Mouse (Mus musculus) midbrain, embryonic 13.5 days (tissue): ENCODE results near the gene Asb16. TPM values are rescaled to one million over a fixed set of nuclear protein-coding genes. Genes with fewer than 3 reads are reported as not detected.

Experiments used
- ATAC-seq: fragments of 200-750 bp; cut with Nextera tagmentation; 2 replicates; pipeline ENCODE4 v1.8.0; 2017; ENCODE audit warnings: mild to moderate bottlenecking, moderate TSS enrichment, moderate library complexity
- H3K27ac ChIP-seq: fragments of 300-500 bp; sonication (generic); 2 replicates; pipeline ENCODE4 v1.5.1; 2015; ENCODE audit warnings: inconsistent platforms, mild to moderate bottlenecking, moderate library complexity
- H3K27me3 ChIP-seq: fragments of 300-500 bp; sonication (generic); 2 replicates; pipeline ENCODE4 v1.6.1; 2015; ENCODE audit warnings: mild to moderate bottlenecking, inconsistent platforms
- H3K36me3 ChIP-seq: fragments of 300-500 bp; sonication (generic); 2 replicates; pipeline ENCODE4 v1.6.1; 2015; ENCODE audit warnings: mild to moderate bottlenecking, inconsistent platforms
- H3K4me1 ChIP-seq: fragments of 300-500 bp; sonication (generic); replicated peaks from 2 replicates; pipeline ENCODE4 v1.6.1; 2015; ENCODE audit warnings: inconsistent platforms
- H3K4me2 ChIP-seq: fragments of 300-500 bp; sonication (generic); replicated peaks from 2 replicates; pipeline ENCODE4 v1.6.1; 2015; ENCODE audit warnings: moderate library complexity, mild to moderate bottlenecking, inconsistent platforms
- H3K4me3 ChIP-seq: fragments of 300-500 bp; sonication (generic); replicated peaks from 2 replicates; pipeline ENCODE4 v1.5.1; 2015; ENCODE audit warnings: mild to moderate bottlenecking, inconsistent platforms
- H3K9ac ChIP-seq: fragments of 300-500 bp; sonication (generic); replicated peaks from 2 replicates; pipeline ENCODE4 v1.6.1; 2015; ENCODE audit warnings: mild to moderate bottlenecking, inconsistent platforms
- H3K9me3 ChIP-seq: fragments of 300-500 bp; sonication (generic); 2 replicates; pipeline ENCODE4 v1.6.1; 2016; ENCODE audit warnings: mild to moderate bottlenecking, inconsistent platforms
- WGBS: fragments of 180-500 bp; shearing (Covaris S2); methylation state at CpG from one replicate; pipeline ENCODE4 v1.1.7; 2015; 5-methylcytosine and 5-hydroxymethylcytosine counted together
- polyA plus RNA-seq: library from polyadenylated mRNA; unstranded; fragments of >200 nt; fragmentation: Nextera tagmentation; extraction: Ambion mirVana; gene quantifications from 2 replicates; pipeline ENCODE4 v1.2.1, GENCODE M21; 2015

Asb16 gene
- not detected in 2 replicates for polyA plus RNA-seq

GRCm38 (mm10) chr11:102268520-102269244 lies at the start of gene Asb16:
Gene Asb16 (plus strand): TSS chr11:102268743.
- no peak within 1 kb of the TSS for H3K4me2 ChIP-seq
- no peaks in the 10 kb centered on the region for H3K9me3 ChIP-seq
- H3K4me3 ChIP-seq = no peak within 1 kb of the TSS
- H3K27ac ChIP-seq = no peak within 1 kb of the TSS
- H3K27me3 ChIP-seq = no peaks in the 10 kb centered on the region
- no peak within 1 kb of the TSS for H3K9ac ChIP-seq
- 86% methylated on average over 12 of the region's 12 CpGs for WGBS
- H3K4me1 ChIP-seq = 0 out of 2 replicates have a peak, but pooled peaks cover 5% of the 10 kb centered on the region
- ATAC-seq = no peak
- H3K36me3 ChIP-seq = no peaks in the 10 kb centered on the region

- Histone ChIP-seq H3K4me2 (peak overlapping the region; percentile 44), H3K9me3 (no peaks in the 10 kb centered on the region), H3K27ac (peak overlapping the region; percentile 84), H3K36me3 (peaks cover 53% of the 10 kb centered on the region), H3K9ac (peak overlapping the region; percentile 49), H3K4me3 (peak overlapping the region; percentile 17), H3K4me1 (peaks cover 74% of the 10 kb centered on the region), H3K27me3 (no peaks in the 10 kb centered on the region)
- ATAC-seq = peak; percentile 81
- WGBS = 1% methylated on average over 10 of the region's 10 CpGs
Observed at GRCm38 (mm10) chr11:102218783-102219182, 49.8 kb upstream of the Asb16 start.

DNA sequence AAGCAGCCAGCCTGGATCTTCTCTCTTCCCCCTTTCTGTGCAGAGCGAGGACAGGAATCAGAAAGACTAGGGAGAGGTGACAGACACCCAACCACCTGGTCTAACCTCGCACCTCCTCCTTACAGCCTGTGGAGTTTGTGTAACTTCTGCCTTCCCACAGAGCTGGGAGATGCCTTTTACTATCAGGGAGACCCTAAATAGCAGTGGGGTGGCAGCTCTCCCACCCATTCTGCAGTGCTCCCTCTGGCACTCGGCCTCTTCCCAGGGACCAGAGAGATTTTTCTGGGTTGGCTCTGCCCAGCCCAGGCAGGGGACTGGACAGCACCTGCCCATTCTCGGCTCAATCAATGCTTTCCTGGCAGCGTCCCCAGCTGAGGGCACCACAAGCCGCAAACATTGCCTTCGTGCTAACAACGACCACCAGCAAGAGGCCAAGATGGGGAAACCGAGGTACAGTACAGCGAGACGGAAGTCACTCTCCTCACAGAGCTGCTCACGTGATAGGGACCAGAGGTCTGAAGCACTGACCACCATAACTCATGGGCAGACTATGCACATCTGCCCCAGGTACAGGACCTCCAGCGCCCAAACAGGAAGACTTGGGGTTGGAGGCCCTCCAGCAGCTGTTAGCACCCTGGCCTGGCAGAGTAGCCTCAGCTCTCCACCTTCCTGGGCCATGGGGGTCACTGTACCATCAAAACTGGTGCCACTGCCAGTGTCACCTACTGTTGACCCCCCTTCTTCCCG lies 49.1 kb upstream of the Asb16 start:
- Histone ChIP-seq H3K27me3 (no peaks in the 10 kb centered on the region), H3K4me1 (peaks cover 76% of the 10 kb centered on the region), H3K36me3 (peaks cover 58% of the 10 kb centered on the region), H3K27ac (peak overlapping the region; percentile 84), H3K4me2 (peak overlapping the region; percentile 44), H3K9me3 (no peaks in the 10 kb centered on the region), H3K9ac (peak overlapping the region; percentile 49), H3K4me3 (no peak overlapping the region; the same call in 1 of the 2 replicates)
- ATAC-seq = no peak
- 73% methylated on average over 14 of the region's 14 CpGs for WGBS

GRCm38 (mm10) chr11:102219994-102220346 lies 48.6 kb upstream of the Asb16 start:
- peaks cover 76% of the 10 kb centered on the region for H3K4me1 ChIP-seq
- no peak for ATAC-seq

GRCm38 (mm10) chr11:102220451-102220850 lies 48.1 kb upstream of the Asb16 start:
- Histone ChIP-seq H3K27me3 (no peaks in the 10 kb centered on the region), H3K9ac (no peak overlapping the region), H3K36me3 (peaks cover 58% of the 10 kb centered on the region), H3K4me1 (peaks cover 76% of the 10 kb centered on the region), H3K9me3 (no peaks in the 10 kb centered on the region), H3K4me2 (no peak overlapping the region), H3K4me3 (no peak overlapping the region), H3K27ac (no peak overlapping the region)
- ATAC-seq = no peak
- WGBS = 73% methylated on average over 6 of the region's 6 CpGs

More at GRCm38 (mm10) chr11:102219994-102220346, 48.6 kb upstream of the Asb16 start:
- Histone ChIP-seq H3K27ac (peak overlapping the region; percentile 84; the same call in 1 of the 2 replicates), H3K9me3 (no peaks in the 10 kb centered on the region), H3K27me3 (no peaks in the 10 kb centered on the region), H3K4me2 (no peak overlapping the region), H3K9ac (no peak overlapping the region), H3K36me3 (peaks cover 58% of the 10 kb centered on the region), H3K4me3 (no peak overlapping the region)
- WGBS = 82% methylated on average over 4 of the region's 4 CpGs

GRCm38 (mm10) chr11:102221243-102221953 lies 47.1 kb upstream of the Asb16 start:
- Histone ChIP-seq H3K9ac (no peak overlapping the region), H3K27ac (no peak overlapping the region), H3K4me2 (no peak overlapping the region), H3K36me3 (peaks cover 58% of the 10 kb centered on the region), H3K4me1 (peaks cover 76% of the 10 kb centered on the region), H3K9me3 (no peaks in the 10 kb centered on the region), H3K4me3 (no peak overlapping the region), H3K27me3 (no peaks in the 10 kb centered on the region)
- 91% methylated on average over 8 of the region's 8 CpGs for WGBS
- ATAC-seq = no peak

DNA sequence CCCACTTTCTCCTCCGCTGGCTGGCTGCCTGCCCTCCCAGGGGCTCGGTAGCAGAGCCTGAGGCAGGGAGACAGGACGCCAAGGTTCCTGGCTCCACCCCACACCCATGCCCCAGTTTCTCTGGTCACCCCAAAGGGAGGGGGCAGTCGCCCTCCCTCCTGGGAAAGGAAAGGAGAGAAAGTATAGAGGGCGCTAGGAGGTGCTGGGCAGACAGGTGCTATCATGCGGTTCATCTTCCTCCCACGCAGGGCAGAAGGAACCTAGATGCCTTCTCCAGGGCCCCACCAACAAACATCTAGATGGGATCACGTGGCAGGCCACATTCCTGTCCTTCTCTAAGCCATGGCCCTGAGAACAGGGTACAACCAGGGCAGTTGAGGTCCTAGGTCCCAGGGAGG lies 46.6 kb upstream of the Asb16 start:
- Histone ChIP-seq H3K9ac (no peak overlapping the region), H3K4me1 (peaks cover 76% of the 10 kb centered on the region), H3K36me3 (peaks cover 58% of the 10 kb centered on the region), H3K27ac (no peak overlapping the region), H3K4me3 (no peak overlapping the region), H3K27me3 (no peaks in the 10 kb centered on the region), H3K4me2 (no peak overlapping the region), H3K9me3 (no peaks in the 10 kb centered on the region)
- WGBS = 79% methylated on average over 8 of the region's 8 CpGs
- no peak for ATAC-seq

DNA sequence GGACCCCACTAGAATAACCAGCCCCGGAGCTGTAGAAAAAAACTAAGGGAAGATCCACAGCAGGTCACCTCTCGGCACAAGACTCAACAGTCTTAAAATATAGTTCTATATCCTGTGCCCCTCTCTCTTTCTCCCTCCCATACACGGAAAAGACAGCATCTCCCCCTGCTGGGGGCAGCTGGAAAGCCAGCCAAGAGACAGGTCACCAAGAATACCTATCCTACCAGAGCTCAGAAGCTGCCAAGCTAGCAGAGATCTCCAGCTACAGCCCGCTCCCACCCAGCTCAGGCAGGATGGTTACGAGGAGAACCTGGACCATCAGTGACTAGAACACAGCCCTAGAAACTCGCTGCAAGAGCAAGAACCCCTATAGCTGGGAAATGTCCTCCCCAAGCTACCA lies 45.4 kb upstream of the Asb16 start:
- no peak for ATAC-seq

DNA sequence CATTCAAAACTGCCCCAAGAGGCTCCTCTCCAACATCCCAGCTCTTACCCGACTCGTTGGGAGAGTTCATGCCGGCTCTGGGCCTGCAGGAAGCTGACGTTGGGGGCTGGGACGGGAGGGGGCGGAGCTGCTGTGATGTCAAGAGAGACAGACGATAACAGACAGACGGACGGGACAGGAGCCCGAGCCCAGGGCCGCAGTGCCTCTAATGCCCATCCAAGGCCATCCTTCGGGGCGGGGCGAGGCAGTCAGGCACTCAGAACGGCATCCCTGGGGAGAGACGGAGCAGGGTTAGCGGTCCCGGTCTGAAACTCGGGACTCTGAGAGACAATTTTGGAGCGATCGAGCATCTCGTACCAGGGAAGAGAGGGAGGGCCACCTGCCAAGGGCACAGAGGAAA lies 43.9 kb upstream of the Asb16 start:
- Histone ChIP-seq H3K9me3 (no peaks in the 10 kb centered on the region), H3K27me3 (no peaks in the 10 kb centered on the region), H3K27ac (no peak overlapping the region), H3K4me3 (peak overlapping the region; percentile 11; the same call in 1 of the 2 replicates), H3K9ac (peak overlapping the region; percentile 52), H3K36me3 (peaks cover 45% of the 10 kb centered on the region), H3K4me2 (peak overlapping the region; percentile 75), H3K4me1 (peaks cover 73% of the 10 kb centered on the region)
- no peak for ATAC-seq
- 6% methylated on average over 22 of the region's 22 CpGs for WGBS

More for the DNA sequence above, 45.4 kb upstream of the Asb16 start:
- Histone ChIP-seq H3K27me3 (no peaks in the 10 kb centered on the region), H3K4me3 (no peak overlapping the region), H3K4me2 (no peak overlapping the region), H3K4me1 (peaks cover 76% of the 10 kb centered on the region), H3K9ac (0 out of 2 replicates have a peak overlapping the region, but pooled peaks have one; percentile 52), H3K36me3 (peaks cover 52% of the 10 kb centered on the region), H3K9me3 (no peaks in the 10 kb centered on the region), H3K27ac (no peak overlapping the region)
- 46% methylated on average over 6 of the region's 6 CpGs for WGBS

GRCm38 (mm10) chr11:102225221-102225620 lies 43.3 kb upstream of the Asb16 start:
- WGBS = 63% methylated on average over 5 of the region's 5 CpGs
- H3K4me3 ChIP-seq = no peak overlapping the region
- peaks cover 68% of the 10 kb centered on the region for H3K4me1 ChIP-seq
- peak overlapping the region; percentile 52 for H3K9ac ChIP-seq
- H3K27ac ChIP-seq = no peak overlapping the region
- peaks cover 40% of the 10 kb centered on the region for H3K36me3 ChIP-seq
- H3K27me3 ChIP-seq = no peaks in the 10 kb centered on the region
- H3K9me3 ChIP-seq = no peaks in the 10 kb centered on the region
- ATAC-seq = no peak
- peak overlapping the region; percentile 75 for H3K4me2 ChIP-seq

- H3K4me1 ChIP-seq = peaks cover 71% of the 10 kb centered on the region
- ATAC-seq = no peak
- H3K4me2 ChIP-seq = peak overlapping the region; percentile 75
- H3K27ac ChIP-seq = peak overlapping the region; percentile 97
- peak overlapping the region; percentile 94 for H3K9ac ChIP-seq
- no peaks in the 10 kb centered on the region for H3K9me3 ChIP-seq
- H3K36me3 ChIP-seq = peaks cover 30% of the 10 kb centered on the region
- H3K4me3 ChIP-seq = peak overlapping the region; percentile 87
- WGBS = 54% methylated on average over 12 of the region's 12 CpGs
- no peaks in the 10 kb centered on the region for H3K27me3 ChIP-seq
Observed at GRCm38 (mm10) chr11:102226067-102226978, 42.2 kb upstream of the Asb16 start.
